Mouse (Mus musculus): ENCODE data around the gene Klc2.

DNA sequence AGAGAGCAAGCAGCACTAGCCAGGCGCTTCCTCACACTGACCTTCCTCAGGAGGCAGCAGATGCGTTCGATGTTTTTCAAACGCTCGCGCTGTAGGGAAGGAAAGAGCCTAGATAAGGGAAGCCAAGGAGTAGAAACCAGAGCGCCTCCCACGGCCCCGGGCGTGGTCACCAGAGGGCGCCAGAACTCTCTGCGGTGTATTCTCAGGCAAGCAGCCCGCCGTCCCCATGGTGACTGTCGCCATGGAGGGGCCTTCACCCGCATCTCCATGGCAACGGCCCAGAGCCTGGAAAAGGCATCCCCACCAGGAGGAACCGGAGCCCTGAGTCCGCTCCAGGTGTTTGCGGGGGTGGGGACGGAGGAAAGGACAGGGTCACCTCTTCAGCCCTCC lies 24.1 kb downstream of the Klc2 start:
- no peak for TF ChIP-seq POLR2A (IDR thresholded peaks at IDR 0.05; ENCODE audit: control insufficient read depth, low read depth, low read length)
- peak; percentile 66; the same call in 1 of the 2 replicates for TF ChIP-seq CTCF (IDR thresholded peaks at IDR 0.05; ENCODE audit: control insufficient read depth, insufficient read depth, insufficient replicate concordance, low read depth, low read length)
